Mouse (Mus musculus) kidney, postnatal 14 days (tissue): ENCODE measurements around the gene Erich3.

Experiments
- DNase-seq: peaks from one replicate; pipeline ENCODE4 v3.0.0; 2022; ENCODE audit warnings: mixed read lengths

Erich3 gene

GRCm38 (mm10) chr3:154778836-154779595 is 115.4 kb downstream of the Erich3 start:
- no peak for DNase-seq

- no peak for DNase-seq
Observed at GRCm38 (mm10) chr3:154786354-154786753, 122.7 kb downstream of the Erich3 start.

- no peak for DNase-seq
Observed at GRCm38 (mm10) chr3:154787611-154788010, 124.0 kb downstream of the Erich3 start.

GRCm38 (mm10) chr3:154793571-154793970 is 129.9 kb downstream of the Erich3 start:
- no peak for DNase-seq

- no peak for DNase-seq
Observed at GRCm38 (mm10) chr3:154798806-154799205, 135.1 kb downstream of the Erich3 start.

- DNase-seq: no peak
Observed at GRCm38 (mm10) chr3:154800454-154800853, 136.8 kb downstream of the Erich3 start.

GRCm38 (mm10) chr3:154800888-154801429 is 137.3 kb downstream of the Erich3 start:
- peak; percentile 48 for DNase-seq

- peak; percentile 5 for DNase-seq
Observed at GRCm38 (mm10) chr3:154806626-154807025, 143.0 kb downstream of the Erich3 start.

GRCm38 (mm10) chr3:154810273-154810870 is 146.7 kb downstream of the Erich3 start:
- no peak for DNase-seq

- no peak for DNase-seq
Observed at GRCm38 (mm10) chr3:154811281-154811680, 147.6 kb downstream of the Erich3 start.

GRCm38 (mm10) chr3:154811833-154812232 is 148.2 kb downstream of the Erich3 start:
- DNase-seq: no peak

- no peak for DNase-seq
Observed at GRCm38 (mm10) chr3:154812893-154813292, 149.2 kb downstream of the Erich3 start.

- DNase-seq: no peak
Observed at GRCm38 (mm10) chr3:154815606-154816005, 151.9 kb downstream of the Erich3 start.

GRCm38 (mm10) chr3:154816231-154816630 is 152.6 kb downstream of the Erich3 start:
- no peak for DNase-seq

- no peak for DNase-seq
Observed at GRCm38 (mm10) chr3:154816801-154817625, 153.4 kb downstream of the Erich3 start.
